Mouse (Mus musculus): ENCODE measurements around the gene Rgs19.

GRCm38 (mm10) chr2:181680716-181681117 is 13.1 kb downstream of the Rgs19 start:
- no peak for TF ChIP-seq CTCF (IDR thresholded peaks at IDR 0.05; ENCODE audit: borderline replicate concordance, control insufficient read depth, extremely low read depth, insufficient read depth, low read length, poor library complexity)
- TF ChIP-seq POLR2A (IDR thresholded peaks at IDR 0.05; ENCODE audit: control insufficient read depth, extremely low read depth, insufficient read depth, low read length, poor library complexity), result no peak

Data from thymus, adult 2 months (tissue).